Mouse (Mus musculus) 416B (cell line): Measurements from ENCODE around the gene Trpd52l3.
"Not testable (repeated sequence)": the region's sequence is repeated elsewhere in the genome, so short reads cannot be mapped to it uniquely, and the experiment has no call there.

Source experiments
- DNase-seq: peaks from one replicate; pipeline ENCODE4 v3.0.0; 2011; ENCODE audit warnings: low read depth

The Trpd52l3 gene

DNA sequence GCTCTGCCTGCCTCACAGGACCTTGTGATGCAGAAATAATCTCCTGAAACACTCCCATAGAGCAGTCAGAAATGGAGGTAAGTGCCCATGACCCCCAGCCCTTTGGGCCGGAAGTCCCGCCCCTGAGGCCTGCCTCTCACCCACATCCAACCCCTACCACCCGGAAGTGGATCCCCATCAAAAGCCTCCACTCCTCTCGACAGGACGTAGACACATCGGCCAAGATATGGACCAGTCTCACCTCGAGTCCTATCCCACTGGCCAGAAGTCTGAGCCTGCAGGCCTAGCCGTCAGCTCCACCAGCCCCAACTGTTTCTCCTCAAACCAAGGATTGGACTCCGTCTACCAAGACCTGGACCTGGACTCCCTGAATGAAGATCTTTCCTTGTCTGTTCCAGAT, at the start of gene Trpd52l3:
TSS of gene Trpd52l3 (plus strand) at position 170 of the 400 bp plus-strand sequence.
- no peak for DNase-seq

DNA sequence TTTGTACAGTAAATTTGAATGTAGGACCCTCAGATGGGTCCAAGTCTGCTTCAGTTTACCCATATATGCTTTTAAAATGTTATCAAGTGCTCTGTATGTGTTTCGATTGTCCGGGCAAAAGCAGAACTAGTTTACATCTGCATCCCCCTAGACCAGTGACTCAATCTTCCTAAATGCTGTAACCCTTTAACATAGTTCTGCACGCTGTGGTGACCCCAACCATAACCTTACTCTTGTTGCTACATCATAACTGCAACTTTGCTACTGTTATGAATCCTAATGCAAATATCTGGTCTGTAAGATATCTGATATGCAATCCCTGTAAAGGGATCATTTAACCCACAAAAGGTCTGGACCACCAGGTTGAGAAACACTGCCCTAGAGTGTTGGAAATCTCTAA, 49.8 kb upstream of the Trpd52l3 start:
- DNase-seq = peak; percentile 55

DNA sequence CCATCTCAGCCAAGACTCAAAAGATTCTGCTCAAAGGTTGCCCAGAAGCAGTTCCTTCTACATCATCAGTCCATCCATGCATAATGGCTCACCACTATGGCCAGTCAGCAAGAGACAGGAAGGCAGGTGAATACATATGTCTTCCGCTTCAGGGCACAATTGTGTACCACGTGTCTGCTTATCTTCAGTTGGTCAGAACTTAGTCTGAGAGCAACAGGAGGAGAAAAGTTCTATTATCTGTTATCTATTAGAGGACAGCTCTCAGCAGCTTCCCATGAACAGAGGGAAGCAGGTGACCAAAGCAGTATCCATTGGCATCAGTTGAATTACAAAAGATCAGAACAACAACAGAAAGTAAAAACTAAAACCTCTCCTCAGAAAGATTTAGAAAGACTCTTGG, 48.1 kb upstream of the Trpd52l3 start:
- no peak for DNase-seq

DNA sequence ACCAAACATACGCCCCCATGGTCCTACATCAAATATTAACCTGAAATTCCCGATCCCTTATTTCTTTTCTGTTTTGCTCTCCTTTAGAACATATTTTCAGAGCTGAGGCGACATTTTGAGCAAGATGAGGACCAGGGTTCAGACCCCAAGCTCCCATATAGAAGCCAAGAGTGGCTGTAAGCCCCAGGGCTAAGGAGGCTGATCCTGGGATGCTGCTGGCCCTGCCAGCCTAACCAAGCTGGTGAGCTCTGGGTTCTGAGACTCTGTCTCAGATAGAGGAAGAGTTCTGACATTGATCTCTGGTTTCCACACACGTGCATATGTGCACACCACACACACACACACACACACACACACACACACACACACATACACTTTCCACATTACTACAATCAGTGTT, 42.7 kb upstream of the Trpd52l3 start:
- DNase-seq = no peak

DNA sequence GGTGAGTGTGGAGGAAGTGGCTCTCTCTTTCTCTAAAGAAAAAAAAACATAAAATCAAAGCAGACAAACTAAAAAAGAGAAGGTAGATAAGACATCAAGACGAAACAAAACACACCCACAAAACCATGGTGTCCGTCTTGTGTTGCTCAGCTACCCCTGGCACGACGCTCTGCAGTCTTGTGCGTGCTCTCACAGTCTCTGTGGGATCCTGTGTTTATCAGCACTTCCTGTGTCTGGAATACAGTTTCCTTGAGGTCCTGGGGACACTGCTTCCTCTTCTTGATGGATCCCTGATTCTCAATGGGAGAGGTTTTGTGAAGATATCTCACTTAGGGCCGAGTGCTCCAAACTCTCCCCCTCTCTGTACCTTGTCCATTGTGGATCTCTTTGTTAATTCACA, 41.7 kb upstream of the Trpd52l3 start:
- no peak for DNase-seq

DNA sequence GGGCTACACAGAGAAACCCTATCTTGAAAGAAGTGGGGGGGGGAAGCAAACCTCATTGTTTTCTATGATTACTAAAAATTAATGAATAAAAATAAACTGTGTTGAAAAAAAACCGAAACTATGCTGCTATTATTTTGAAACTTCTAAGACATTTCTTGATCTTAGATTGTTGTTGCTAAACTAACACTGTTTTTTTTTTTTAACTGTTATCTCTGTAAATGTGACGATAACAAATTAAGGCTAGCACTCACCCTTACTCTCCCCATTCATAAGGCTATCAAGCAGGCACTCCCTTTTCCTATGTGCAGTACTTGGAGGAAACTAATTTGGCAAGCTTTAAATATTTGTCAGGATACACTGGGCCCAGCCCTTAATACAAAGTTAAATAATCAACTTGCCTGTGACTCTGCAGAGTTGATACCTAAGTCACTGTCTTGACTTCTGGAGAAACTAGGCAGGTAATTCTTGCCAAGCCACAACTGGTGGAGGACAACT, 39.9 kb upstream of the Trpd52l3 start:
- no peak for DNase-seq

DNA sequence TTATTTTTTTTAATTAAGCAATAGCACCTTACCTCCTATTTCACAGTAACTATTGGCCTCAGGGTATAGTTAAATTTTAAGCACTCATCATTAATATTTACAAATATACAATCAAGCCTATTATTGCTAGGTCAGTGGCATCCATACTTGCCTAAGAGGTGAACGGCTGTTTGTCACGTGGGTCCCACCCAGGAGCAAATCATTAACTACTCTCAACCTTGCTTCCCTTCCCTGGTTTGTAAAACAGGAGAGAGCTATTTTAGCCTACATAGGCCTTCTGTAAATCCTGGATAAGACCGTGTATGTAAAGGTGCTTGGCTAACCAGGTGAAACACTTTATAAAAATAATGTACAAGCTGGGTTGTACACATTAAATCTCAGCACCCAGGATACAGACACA, 35.6 kb upstream of the Trpd52l3 start:
- DNase-seq = no peak

DNA sequence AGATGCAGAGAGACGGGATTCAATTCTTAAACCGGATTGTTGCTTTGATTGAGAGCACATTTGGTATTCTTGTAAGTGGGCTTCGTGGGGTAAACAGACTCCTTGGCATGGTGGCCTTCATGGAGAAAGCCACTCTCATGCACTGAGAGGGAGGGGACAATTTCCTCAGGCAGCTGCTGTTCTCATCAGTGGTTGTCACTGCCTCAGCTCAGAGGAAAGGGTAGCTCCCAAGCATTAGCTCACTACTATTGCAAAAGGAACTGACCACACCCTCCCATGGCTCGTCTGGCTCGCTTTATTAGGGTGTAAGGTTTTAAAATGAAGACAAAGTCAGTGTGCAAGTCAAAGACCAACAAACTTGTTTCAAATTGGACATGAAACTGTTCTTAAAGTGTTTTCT, 30.2 kb upstream of the Trpd52l3 start:
- DNase-seq = no peak

DNA sequence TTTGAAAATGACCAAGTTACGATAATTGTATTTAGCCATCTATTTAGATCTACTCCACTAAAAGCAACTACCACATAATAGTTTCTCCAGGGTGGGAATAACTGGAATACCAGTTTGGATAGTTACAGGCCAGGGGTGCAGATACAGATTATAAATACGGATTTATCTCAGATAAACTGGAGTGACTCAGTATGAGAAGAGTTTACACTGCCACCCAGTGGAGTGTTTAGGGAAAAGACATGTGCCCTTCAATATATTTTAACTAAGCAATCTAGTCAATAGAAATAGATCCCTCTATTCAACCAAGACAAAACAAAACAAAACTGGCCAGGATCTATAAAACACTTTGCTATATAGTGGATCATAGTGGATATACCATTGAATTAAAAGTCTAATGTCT, 24.7 kb upstream of the Trpd52l3 start:
- peak; percentile 58 for DNase-seq

DNA sequence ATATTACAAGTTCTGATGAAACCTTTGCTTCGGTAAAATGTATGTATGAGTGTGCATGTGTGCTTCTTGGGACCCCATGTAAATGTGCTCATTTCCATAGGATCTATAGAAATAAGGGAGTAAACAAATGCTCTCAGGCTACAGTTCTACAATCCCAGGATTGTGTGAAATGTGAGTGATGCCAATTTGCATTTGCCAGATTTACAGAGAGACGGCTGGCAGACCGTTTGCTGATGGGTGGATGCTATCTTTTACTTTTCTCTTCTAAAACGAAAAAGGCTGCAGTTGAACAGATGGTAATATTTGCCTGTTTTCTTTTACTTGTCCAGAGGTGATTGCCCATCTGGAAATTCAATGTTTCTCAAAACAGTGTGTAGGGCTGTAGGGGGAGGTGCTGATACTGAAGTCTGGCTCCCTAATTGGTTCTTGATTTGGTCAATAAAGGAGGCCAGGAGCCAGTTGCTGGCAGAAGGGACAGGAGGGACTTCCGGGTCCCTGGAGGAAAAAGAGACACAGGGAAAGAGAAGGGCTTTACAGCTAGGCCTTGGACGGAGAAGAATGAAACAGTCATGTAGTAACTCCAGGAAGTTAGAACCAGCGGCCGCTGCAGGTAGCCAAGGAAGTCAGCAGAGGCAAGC, 24.0 kb upstream of the Trpd52l3 start:
- no peak for DNase-seq

DNA sequence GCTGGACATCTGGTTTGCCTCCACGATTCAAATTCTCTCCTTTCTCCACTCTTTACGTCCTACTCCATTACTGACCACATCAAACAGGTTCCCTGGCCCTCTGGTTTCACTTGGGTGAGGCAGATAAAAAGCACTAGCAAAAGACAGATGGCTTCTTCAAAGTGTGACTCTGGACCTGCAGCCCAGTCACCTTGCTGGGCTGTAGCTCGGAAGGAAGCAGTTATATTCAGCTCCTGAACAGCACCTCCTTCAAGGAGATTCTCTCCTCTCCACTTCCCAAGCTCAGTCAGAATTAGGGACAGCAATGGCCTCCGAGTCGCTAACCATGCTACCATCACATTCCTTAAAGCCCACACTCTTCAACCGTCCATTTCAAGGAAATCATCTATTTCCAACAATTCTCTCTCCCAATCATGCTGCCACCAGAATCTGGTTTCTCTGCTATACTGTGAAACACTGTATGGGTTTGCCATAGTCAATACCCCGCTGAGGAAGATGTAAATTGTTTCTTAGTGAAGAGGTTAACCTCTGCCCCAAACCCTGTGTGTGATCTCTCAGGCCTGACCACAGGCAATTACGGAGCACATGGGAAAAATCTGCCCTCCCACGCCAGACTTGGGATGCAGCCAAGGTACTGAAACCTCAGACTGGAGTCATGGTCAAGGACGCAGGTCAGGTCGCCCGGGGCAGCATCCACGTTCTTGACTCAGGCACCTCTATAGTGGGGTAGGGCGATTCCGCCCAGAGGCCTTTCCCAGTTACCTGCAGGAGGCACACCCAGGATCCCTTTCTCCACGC, 19.2 kb upstream of the Trpd52l3 start:
- no peak for DNase-seq

DNA sequence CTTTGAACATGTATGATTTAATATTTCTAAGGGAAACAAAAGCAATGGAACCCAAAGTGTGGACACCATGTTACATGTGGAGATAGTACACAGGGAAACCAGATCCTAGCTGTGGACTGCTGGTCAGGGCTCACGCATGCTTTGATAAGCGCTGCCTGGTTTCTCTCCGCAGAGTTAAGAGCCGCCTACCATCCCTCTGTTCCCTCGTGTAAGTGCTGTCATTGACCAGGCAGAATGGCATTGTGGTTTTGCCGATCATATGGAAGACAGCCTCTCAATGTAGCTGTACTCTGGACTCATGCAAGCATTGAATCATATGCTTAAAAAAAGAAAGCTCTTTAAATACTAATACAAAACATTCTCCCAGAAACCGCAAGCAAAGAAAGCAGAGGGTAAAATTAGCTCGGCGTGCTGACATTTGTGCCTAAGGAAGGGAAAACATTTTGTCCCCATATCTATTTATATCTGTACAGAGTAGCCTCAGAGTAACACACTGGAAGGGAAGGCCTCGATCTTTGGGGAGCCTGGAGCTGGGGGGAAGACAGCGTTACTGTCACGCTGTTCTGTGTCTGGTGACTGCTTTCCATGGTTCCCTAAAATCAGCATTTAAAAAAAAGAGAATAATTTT, 17.0 kb upstream of the Trpd52l3 start:
- no peak for DNase-seq

DNA sequence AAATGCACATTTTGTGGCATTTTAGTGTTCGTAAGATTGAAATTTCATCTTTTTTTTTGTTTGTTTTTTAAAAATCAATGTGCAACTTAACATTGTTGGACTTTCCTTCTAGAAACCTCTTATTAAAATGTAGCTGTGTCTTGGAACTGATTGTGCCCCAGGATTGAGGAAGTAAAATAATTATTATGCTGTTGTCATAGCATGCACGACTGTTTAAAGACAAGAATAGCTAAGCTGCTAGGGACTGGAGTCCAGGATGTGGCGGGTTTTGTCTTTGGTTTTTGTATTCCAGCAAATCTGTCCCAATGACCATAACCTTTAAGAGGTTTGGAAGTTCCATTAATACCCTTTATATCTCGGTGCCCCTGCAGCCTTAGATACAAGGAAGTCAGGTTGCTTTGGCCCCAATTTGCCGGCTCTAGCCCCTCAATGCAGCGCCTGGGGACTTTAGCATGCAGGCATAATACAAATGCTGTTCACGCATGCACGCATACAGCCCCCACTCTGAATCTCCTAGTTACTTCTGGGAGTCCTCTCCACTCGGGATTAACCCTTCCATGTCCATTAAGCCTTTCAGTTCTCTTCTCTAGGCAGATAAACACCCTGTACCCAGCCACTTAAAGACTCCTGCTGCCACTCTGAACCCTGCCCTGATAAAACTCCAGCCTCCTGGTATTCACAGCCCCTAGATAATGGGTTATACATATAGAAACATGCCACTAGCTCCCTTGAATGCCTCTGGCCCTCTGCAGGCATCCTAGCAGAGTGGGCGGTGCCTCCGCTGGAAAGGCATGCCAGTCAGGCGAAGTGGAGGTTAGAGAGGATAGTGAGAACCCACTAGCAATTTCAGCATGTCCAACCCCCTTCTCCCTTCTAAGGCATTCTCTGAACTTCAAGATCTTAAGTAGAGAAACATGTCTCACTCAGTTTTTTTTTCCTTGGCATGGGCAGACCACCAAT, 2.9 kb upstream of the Trpd52l3 start:
- no peak for DNase-seq

DNA sequence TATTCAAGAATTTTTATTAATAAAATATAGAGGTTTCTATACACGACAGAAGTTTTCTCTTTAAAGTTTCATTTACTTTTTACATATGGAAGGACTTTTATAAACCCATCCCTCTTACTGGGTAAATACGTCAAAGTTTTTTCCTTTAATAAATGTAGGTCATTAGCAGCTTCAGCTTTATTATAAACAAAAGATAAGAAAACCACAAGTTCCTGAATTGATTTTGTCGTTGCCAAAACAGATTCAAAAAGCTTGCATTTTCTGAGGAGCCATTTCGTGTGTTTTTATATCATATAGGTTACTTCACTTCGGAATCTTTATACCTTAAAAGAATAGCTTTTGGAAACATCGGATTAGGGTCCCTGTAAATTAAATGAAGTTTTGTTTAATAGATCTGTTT, 2.0 kb upstream of the Trpd52l3 start:
- no peak for DNase-seq

DNA sequence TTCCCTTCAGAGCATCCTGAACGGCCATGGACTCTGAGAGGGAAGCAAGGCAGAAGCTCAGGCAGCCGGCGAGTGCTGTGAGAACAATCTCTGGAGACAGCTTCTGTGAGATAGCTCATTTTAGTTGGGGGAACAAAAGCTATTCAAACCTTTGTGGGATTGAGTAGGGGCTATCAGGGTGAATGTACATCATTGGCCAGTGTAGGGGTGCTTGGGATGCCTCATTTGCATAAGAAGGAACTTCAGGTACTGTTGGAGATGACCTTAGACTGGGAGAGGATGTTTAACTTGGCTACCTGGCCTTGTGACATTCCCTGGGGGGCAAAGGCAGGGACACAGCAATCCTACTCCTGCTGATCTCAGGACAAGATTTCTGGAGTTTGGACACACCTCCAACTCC, 2.8 kb downstream of the Trpd52l3 start:
- no peak for DNase-seq

DNA sequence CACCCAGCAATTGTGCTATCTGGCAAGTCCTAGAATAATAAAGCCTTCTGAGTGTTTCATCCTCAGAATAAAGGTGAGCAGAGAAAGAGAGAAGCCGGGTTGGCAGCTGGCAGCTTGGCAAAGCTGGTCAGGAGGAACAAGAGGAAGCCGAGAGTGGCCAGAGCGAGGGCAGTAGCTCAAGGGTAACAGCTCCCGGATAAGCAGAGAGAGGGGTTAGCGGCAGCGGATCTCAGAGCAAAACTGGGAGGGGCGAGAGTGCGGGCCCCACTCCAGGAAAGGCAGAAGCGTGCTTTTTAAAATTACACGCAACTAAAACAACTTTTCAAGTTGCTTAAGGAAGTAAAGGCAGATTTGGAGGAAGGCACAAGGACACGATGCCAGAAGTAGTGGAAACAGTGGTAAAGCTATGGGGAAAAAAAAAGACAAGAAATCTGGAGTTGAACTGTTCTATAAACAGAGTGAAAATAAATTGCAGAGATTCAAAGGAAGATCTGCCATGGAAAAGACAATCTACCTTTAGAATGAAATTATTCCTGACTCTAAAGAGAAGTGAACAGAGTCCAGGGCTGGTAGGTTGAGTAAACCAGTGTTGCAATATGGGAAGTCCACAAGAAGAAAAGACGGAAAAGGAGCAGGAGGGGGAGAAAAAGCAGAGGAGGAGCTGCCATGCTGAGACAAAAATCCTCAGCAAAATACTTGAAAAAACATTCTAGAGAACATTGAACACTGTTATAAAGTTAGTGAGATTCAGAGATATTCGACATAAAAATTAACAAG, 7.1 kb downstream of the Trpd52l3 start:
- DNase-seq = no peak

DNA sequence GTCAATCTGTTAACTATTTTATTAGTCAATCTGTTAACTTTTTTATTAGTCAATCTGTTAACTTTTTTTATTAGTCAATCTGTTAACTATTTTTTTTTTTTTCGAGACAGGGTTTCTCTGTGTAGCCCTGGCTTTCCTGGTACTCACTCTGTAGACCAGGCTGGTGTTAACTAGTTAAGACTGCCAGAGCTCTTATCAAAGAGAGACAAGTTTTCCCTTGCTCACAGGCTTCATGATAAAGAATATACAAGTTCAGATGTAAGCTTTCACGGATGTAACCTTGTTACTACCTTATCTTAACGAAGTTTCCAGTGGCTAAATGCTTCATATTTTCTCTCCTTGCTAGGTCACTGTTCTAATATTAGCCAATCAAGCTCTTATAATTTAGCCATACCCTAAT, 10.7 kb downstream of the Trpd52l3 start:
- DNase-seq = no peak

DNA sequence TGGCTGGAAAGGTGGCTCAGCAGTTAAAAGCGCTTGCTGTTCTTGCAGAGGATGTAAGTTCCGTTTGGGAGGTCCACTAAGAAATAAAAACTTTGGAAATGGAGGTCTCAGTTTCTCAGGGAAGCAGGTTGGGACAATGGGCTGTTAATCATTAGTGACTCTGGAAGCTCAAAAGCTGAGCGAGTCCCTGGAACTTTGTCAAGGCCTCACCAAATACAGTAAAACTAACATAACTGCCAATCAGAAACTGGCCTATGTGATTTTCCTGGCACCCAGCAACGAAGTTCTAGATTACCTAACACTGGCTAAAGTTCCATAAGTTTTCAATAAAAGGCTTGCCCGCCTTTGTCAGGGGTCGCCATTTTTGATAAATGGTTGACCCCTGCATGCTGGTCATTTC, 12.6 kb downstream of the Trpd52l3 start:
- DNase-seq = no peak

DNA sequence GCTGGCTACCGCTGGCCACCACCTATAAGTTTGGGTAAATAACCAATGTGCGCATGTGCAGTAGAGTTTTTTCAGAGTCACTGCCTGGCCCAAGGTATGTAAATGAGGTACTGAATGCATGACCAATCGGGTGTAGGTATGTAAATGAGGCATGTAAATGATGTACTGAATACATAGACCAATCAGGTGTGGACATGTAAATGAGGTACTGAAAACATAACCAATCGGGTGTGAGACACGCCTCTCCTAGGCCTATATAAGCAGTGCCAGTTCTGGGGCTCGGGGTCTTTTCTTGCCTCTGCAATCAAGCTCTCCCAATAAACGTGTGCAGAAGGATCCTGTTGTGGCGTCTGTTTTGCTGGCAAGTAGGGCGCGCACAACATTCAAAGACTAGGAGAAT, 19.8 kb downstream of the Trpd52l3 start:
- DNase-seq = not testable (repeated sequence)

DNA sequence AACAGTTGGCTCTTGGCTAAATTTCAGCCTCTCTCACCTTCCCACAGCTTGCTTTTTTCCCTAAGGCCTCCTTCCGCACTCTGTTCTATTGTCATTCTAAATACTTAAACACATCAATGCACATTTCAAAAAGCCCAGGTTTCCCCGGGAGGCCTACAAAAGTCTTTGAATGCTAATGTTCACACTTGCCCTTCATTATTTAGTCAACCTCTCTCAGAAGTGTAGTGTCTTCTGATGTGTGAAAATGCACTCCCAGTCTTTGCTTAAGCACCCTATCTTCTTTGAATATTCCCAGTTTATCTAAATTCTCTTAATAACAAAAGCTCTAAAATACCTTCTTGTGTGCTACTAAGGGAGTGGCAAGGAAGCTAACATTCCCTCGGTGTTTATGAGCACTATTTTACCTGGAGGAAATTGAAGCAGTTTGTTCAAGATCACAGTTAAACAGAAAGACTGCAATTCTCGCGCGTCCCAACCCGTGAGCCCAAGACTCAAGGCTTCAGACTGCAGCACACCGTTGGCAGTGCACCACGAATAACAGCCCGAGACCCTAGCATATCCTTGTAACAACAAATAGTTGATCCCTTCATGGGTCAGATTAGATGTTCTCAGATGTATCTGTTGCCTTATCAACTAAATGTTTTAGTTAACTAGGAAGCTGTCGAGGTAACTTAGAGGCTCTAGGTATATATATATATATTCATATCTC, 25.6 kb downstream of the Trpd52l3 start:
- DNase-seq = no peak
